Mouse (Mus musculus): ENCODE measurements around the gene Tk1. TPM values are rescaled to one million over a fixed set of nuclear protein-coding genes. Genes with fewer than 3 reads are reported as not detected.
"Not testable (repeated sequence)": the region's sequence is repeated elsewhere in the genome, so short reads cannot be mapped to it uniquely, and the experiment has no call there.

Gene Tk1
- polyA plus RNA-seq, 1 experiment from 2014 or later, result 159 TPM

GRCm38 (mm10) chr11:117839021-117839420 is 13.1 kb upstream of the Tk1 start:
- Histone ChIP-seq H3K27ac (ENCODE audit: low read depth) (peak overlapping the region; percentile 16; the same call in 1 of the 2 replicates), H3K4me2 (ENCODE audit: low read length) (no peak overlapping the region), H3K27me3 (replicated peaks; ENCODE audit: control insufficient read depth, insufficient read depth, low read length) (no peaks in the 10 kb centered on the region), H3K4me3 (ENCODE audit: low read depth, low read length) (no peak overlapping the region), H3K4me1 (replicated peaks; ENCODE audit: control insufficient read depth, insufficient read depth, low read length) (no peaks in the 10 kb centered on the region), H3K9me3 (ENCODE audit: control insufficient read depth, low read length) (no peaks in the 10 kb centered on the region), H3K36me3 (ENCODE audit: control insufficient read depth, insufficient read depth, low read length) (no peaks in the 10 kb centered on the region), H3K9ac (ENCODE audit: low read length) (no peak overlapping the region)
- DNase-seq (ENCODE audit: low spot score) (no peak), ATAC-seq (replicated peaks; ENCODE audit: low FRiP score, low TSS enrichment, low read depth) (no peak)
- 84% methylated on average over 1 of the region's 1 CpGs for WGBS

GRCm38 (mm10) chr11:117838572-117838971 is 12.7 kb upstream of the Tk1 start:
- no peak overlapping the region for H3K4me2 ChIP-seq (ENCODE audit: low read length)
- H3K4me3 ChIP-seq (ENCODE audit: low read depth, low read length), result no peak overlapping the region
- no peaks in the 10 kb centered on the region for H3K4me1 ChIP-seq (replicated peaks; ENCODE audit: control insufficient read depth, insufficient read depth, low read length)
- H3K9me3 ChIP-seq (ENCODE audit: control insufficient read depth, low read length), result no peaks in the 10 kb centered on the region
- no peaks in the 10 kb centered on the region for H3K27me3 ChIP-seq (replicated peaks; ENCODE audit: control insufficient read depth, insufficient read depth, low read length)
- 57% methylated on average over 2 of the region's 2 CpGs for WGBS
- H3K36me3 ChIP-seq (ENCODE audit: control insufficient read depth, insufficient read depth, low read length), result no peaks in the 10 kb centered on the region
- DNase-seq (ENCODE audit: low spot score) (no peak), ATAC-seq (replicated peaks; ENCODE audit: low FRiP score, low TSS enrichment, low read depth) (0 out of 2 replicates have a peak, but pooled peaks have one; percentile 16)
- peak overlapping the region; percentile 16; the same call in 1 of the 2 replicates for H3K27ac ChIP-seq (ENCODE audit: low read depth)
- H3K9ac ChIP-seq (ENCODE audit: low read length), result no peak overlapping the region

GRCm38 (mm10) chr11:117836306-117836705 is 10.4 kb upstream of the Tk1 start:
- no peaks in the 10 kb centered on the region for H3K9me3 ChIP-seq (ENCODE audit: control insufficient read depth, low read length)
- ATAC-seq (replicated peaks; ENCODE audit: low FRiP score, low TSS enrichment, low read depth), result no peak
- no peaks in the 10 kb centered on the region for H3K27me3 ChIP-seq (replicated peaks; ENCODE audit: control insufficient read depth, insufficient read depth, low read length)
- H3K4me1 ChIP-seq (replicated peaks; ENCODE audit: control insufficient read depth, insufficient read depth, low read length), result peaks cover 3% of the 10 kb centered on the region; the same call in 1 of the 2 replicates
- DNase-seq (ENCODE audit: low spot score), result no peak
- H3K4me2 ChIP-seq (ENCODE audit: low read length), result peak overlapping the region; percentile 11; the same call in 1 of the 2 replicates
- WGBS, result 31% methylated on average over 13 of the region's 13 CpGs
- no peak overlapping the region for H3K4me3 ChIP-seq (ENCODE audit: low read depth, low read length)
- no peak overlapping the region for H3K9ac ChIP-seq (ENCODE audit: low read length)
- no peaks in the 10 kb centered on the region for H3K36me3 ChIP-seq (ENCODE audit: control insufficient read depth, insufficient read depth, low read length)
- no peak overlapping the region for H3K27ac ChIP-seq (ENCODE audit: low read depth)

GRCm38 (mm10) chr11:117834086-117834485 is 8.2 kb upstream of the Tk1 start:
- WGBS, result 71% methylated on average over 8 of the region's 8 CpGs
- no peaks in the 10 kb centered on the region for H3K36me3 ChIP-seq (ENCODE audit: control insufficient read depth, insufficient read depth, low read length)
- no peak overlapping the region for H3K27ac ChIP-seq (ENCODE audit: low read depth)
- no peak overlapping the region for H3K4me2 ChIP-seq (ENCODE audit: low read length)
- no peak overlapping the region for H3K4me3 ChIP-seq (ENCODE audit: low read depth, low read length)
- no peaks in the 10 kb centered on the region for H3K27me3 ChIP-seq (replicated peaks; ENCODE audit: control insufficient read depth, insufficient read depth, low read length)
- no peak for ATAC-seq (replicated peaks; ENCODE audit: low FRiP score, low TSS enrichment, low read depth)
- H3K9me3 ChIP-seq (ENCODE audit: control insufficient read depth, low read length), result no peaks in the 10 kb centered on the region
- no peak for DNase-seq (ENCODE audit: low spot score)
- no peak overlapping the region for H3K9ac ChIP-seq (ENCODE audit: low read length)
- H3K4me1 ChIP-seq (replicated peaks; ENCODE audit: control insufficient read depth, insufficient read depth, low read length), result peaks cover 19% of the 10 kb centered on the region

- H3K4me3 ChIP-seq (ENCODE audit: low read depth, low read length); H3K9me3 ChIP-seq (ENCODE audit: control insufficient read depth, low read length); H3K27me3 ChIP-seq (replicated peaks; ENCODE audit: control insufficient read depth, insufficient read depth, low read length); H3K36me3 ChIP-seq (ENCODE audit: control insufficient read depth, insufficient read depth, low read length); DNase-seq (ENCODE audit: low spot score); H3K9ac ChIP-seq (ENCODE audit: low read length); H3K27ac ChIP-seq (ENCODE audit: low read depth); ATAC-seq (replicated peaks; ENCODE audit: low FRiP score, low TSS enrichment, low read depth); H3K4me2 ChIP-seq (ENCODE audit: low read length): not testable (repeated sequence)
- H3K4me1 ChIP-seq (replicated peaks; ENCODE audit: control insufficient read depth, insufficient read depth, low read length), result peaks cover 25% of the 10 kb centered on the region
- 85% methylated on average over 4 of the region's 6 CpGs for WGBS
These were observed 7.6 kb upstream of the Tk1 start for GRCm38 (mm10) chr11:117833509-117833908.

GRCm38 (mm10) chr11:117832086-117832969 is 6.4 kb upstream of the Tk1 start:
- Histone ChIP-seq H3K9me3 (ENCODE audit: control insufficient read depth, low read length) (no peaks in the 10 kb centered on the region), H3K9ac (ENCODE audit: low read length) (no peak overlapping the region), H3K27ac (ENCODE audit: low read depth) (no peak overlapping the region), H3K4me3 (ENCODE audit: low read depth, low read length) (peak overlapping the region; percentile 4; the same call in 1 of the 2 replicates), H3K27me3 (replicated peaks; ENCODE audit: control insufficient read depth, insufficient read depth, low read length) (no peaks in the 10 kb centered on the region), H3K4me1 (replicated peaks; ENCODE audit: control insufficient read depth, insufficient read depth, low read length) (peaks cover 37% of the 10 kb centered on the region), H3K36me3 (ENCODE audit: control insufficient read depth, insufficient read depth, low read length) (no peaks in the 10 kb centered on the region), H3K4me2 (ENCODE audit: low read length) (peak overlapping the region; percentile 40)
- no peak for ATAC-seq (replicated peaks; ENCODE audit: low FRiP score, low TSS enrichment, low read depth)
- WGBS, result 23% methylated on average over 28 of the region's 28 CpGs
- DNase-seq (ENCODE audit: low spot score), result peak; percentile 89

- ATAC-seq (replicated peaks; ENCODE audit: low FRiP score, low TSS enrichment, low read depth) (no peak), DNase-seq (ENCODE audit: low spot score) (no peak)
- H3K4me3 ChIP-seq (ENCODE audit: low read depth, low read length), result no peak overlapping the region
- H3K9ac ChIP-seq (ENCODE audit: low read length), result peak overlapping the region; percentile 7; the same call in 1 of the 2 replicates
- peaks cover 48% of the 10 kb centered on the region for H3K4me1 ChIP-seq (replicated peaks; ENCODE audit: control insufficient read depth, insufficient read depth, low read length)
- WGBS, result 64% methylated on average over 9 of the region's 9 CpGs
- H3K36me3 ChIP-seq (ENCODE audit: control insufficient read depth, insufficient read depth, low read length), result no peaks in the 10 kb centered on the region
- H3K27ac ChIP-seq (ENCODE audit: low read depth), result peak overlapping the region; percentile 63; the same call in 1 of the 2 replicates
- no peaks in the 10 kb centered on the region for H3K27me3 ChIP-seq (replicated peaks; ENCODE audit: control insufficient read depth, insufficient read depth, low read length)
- no peak overlapping the region for H3K4me2 ChIP-seq (ENCODE audit: low read length)
- no peaks in the 10 kb centered on the region for H3K9me3 ChIP-seq (ENCODE audit: control insufficient read depth, low read length)
These were observed 4.5 kb upstream of the Tk1 start for GRCm38 (mm10) chr11:117830401-117830800.

GRCm38 (mm10) chr11:117829671-117830215 is 3.9 kb upstream of the Tk1 start:
- H3K9me3 ChIP-seq (ENCODE audit: control insufficient read depth, low read length), result no peaks in the 10 kb centered on the region
- ATAC-seq (replicated peaks; ENCODE audit: low FRiP score, low TSS enrichment, low read depth) (no peak), DNase-seq (ENCODE audit: low spot score) (no peak)
- no peak overlapping the region for H3K4me3 ChIP-seq (ENCODE audit: low read depth, low read length)
- no peaks in the 10 kb centered on the region for H3K27me3 ChIP-seq (replicated peaks; ENCODE audit: control insufficient read depth, insufficient read depth, low read length)
- H3K36me3 ChIP-seq (ENCODE audit: control insufficient read depth, insufficient read depth, low read length), result no peaks in the 10 kb centered on the region
- H3K9ac ChIP-seq (ENCODE audit: low read length), result peak overlapping the region; percentile 7; the same call in 1 of the 2 replicates
- WGBS, result 69% methylated on average over 2 of the region's 2 CpGs
- H3K4me2 ChIP-seq (ENCODE audit: low read length), result no peak overlapping the region
- peak overlapping the region; percentile 63 for H3K27ac ChIP-seq (ENCODE audit: low read depth)
- peaks cover 48% of the 10 kb centered on the region for H3K4me1 ChIP-seq (replicated peaks; ENCODE audit: control insufficient read depth, insufficient read depth, low read length)

Data from intestine, embryonic 14.5 days (tissue).